Mouse (Mus musculus): Measurements from ENCODE around the gene Antxr1. TPM values are rescaled to one million over a fixed set of nuclear protein-coding genes. Genes with fewer than 3 reads are reported as not detected.

Gene Antxr1
- polyA plus RNA-seq, 1 experiment from 2014 or later, result 29.1 TPM

- H3K4me3 ChIP-seq (ENCODE audit: low read depth, low read length), result no peak overlapping the region
- no peak overlapping the region for H3K9ac ChIP-seq (ENCODE audit: low read depth, low read length)
- ATAC-seq (ENCODE audit: low read depth), result no peak
- H3K27ac ChIP-seq (replicated peaks; ENCODE audit: low read depth, low read length), result peak overlapping the region; percentile 75
- peaks cover 13% of the 10 kb centered on the region for H3K4me1 ChIP-seq (ENCODE audit: control insufficient read depth, insufficient read depth, low read length)
- 83% methylated on average over 11 of the region's 11 CpGs for WGBS
- no peaks in the 10 kb centered on the region for H3K9me3 ChIP-seq (ENCODE audit: control insufficient read depth, low read length)
- H3K36me3 ChIP-seq (ENCODE audit: control insufficient read depth, insufficient read depth, low read length), result peaks cover 68% of the 10 kb centered on the region
- no peak for DNase-seq (ENCODE audit: low spot score)
- H3K4me2 ChIP-seq (ENCODE audit: low read depth, low read length), result no peak overlapping the region
- H3K27me3 ChIP-seq (replicated peaks; ENCODE audit: control insufficient read depth, insufficient read depth, low read length), result no peaks in the 10 kb centered on the region
Measured at GRCm38 (mm10) chr6:87183981-87184380, 151.6 kb downstream of the Antxr1 start.

GRCm38 (mm10) chr6:87183159-87183558, 152.5 kb downstream of the Antxr1 start:
- peak; percentile 27 for ATAC-seq (ENCODE audit: low read depth)
- H3K27ac ChIP-seq (replicated peaks; ENCODE audit: low read depth, low read length), result peak overlapping the region; percentile 75
- H3K9ac ChIP-seq (ENCODE audit: low read depth, low read length), result no peak overlapping the region
- peaks cover 68% of the 10 kb centered on the region for H3K36me3 ChIP-seq (ENCODE audit: control insufficient read depth, insufficient read depth, low read length)
- DNase-seq (ENCODE audit: low spot score), result peak; percentile 92
- H3K4me2 ChIP-seq (ENCODE audit: low read depth, low read length), result no peak overlapping the region
- no peaks in the 10 kb centered on the region for H3K27me3 ChIP-seq (replicated peaks; ENCODE audit: control insufficient read depth, insufficient read depth, low read length)
- H3K9me3 ChIP-seq (ENCODE audit: control insufficient read depth, low read length), result no peaks in the 10 kb centered on the region
- H3K4me3 ChIP-seq (ENCODE audit: low read depth, low read length), result no peak overlapping the region
- peaks cover 13% of the 10 kb centered on the region for H3K4me1 ChIP-seq (ENCODE audit: control insufficient read depth, insufficient read depth, low read length)
- 58% methylated on average over 8 of the region's 8 CpGs for WGBS

GRCm38 (mm10) chr6:87182736-87183135, 152.9 kb downstream of the Antxr1 start:
- H3K27me3 ChIP-seq (replicated peaks; ENCODE audit: control insufficient read depth, insufficient read depth, low read length), result no peaks in the 10 kb centered on the region
- peaks cover 11% of the 10 kb centered on the region for H3K4me1 ChIP-seq (ENCODE audit: control insufficient read depth, insufficient read depth, low read length)
- H3K36me3 ChIP-seq (ENCODE audit: control insufficient read depth, insufficient read depth, low read length), result peaks cover 71% of the 10 kb centered on the region

GRCm38 (mm10) chr6:87171461-87171860, 164.2 kb downstream of the Antxr1 start:
- Histone ChIP-seq H3K27me3 (replicated peaks; ENCODE audit: control insufficient read depth, insufficient read depth, low read length) (no peaks in the 10 kb centered on the region), H3K36me3 (ENCODE audit: control insufficient read depth, insufficient read depth, low read length) (peaks cover 76% of the 10 kb centered on the region), H3K4me1 (ENCODE audit: control insufficient read depth, insufficient read depth, low read length) (no peaks in the 10 kb centered on the region), H3K27ac (replicated peaks; ENCODE audit: low read depth, low read length) (no peak overlapping the region), H3K4me3 (ENCODE audit: low read depth, low read length) (no peak overlapping the region), H3K4me2 (ENCODE audit: low read depth, low read length) (no peak overlapping the region), H3K9me3 (ENCODE audit: control insufficient read depth, low read length) (no peaks in the 10 kb centered on the region), H3K9ac (ENCODE audit: low read depth, low read length) (no peak overlapping the region)
- ATAC-seq (ENCODE audit: low read depth) (no peak), DNase-seq (ENCODE audit: low spot score) (no peak)
- WGBS, result 81% methylated on average over 3 of the region's 3 CpGs

More at GRCm38 (mm10) chr6:87182736-87183135, 152.9 kb downstream of the Antxr1 start:
- Histone ChIP-seq H3K4me3 (ENCODE audit: low read depth, low read length) (no peak overlapping the region), H3K9me3 (ENCODE audit: control insufficient read depth, low read length) (no peaks in the 10 kb centered on the region), H3K9ac (ENCODE audit: low read depth, low read length) (no peak overlapping the region), H3K27ac (replicated peaks; ENCODE audit: low read depth, low read length) (no peak overlapping the region; the same call in 1 of the 2 replicates), H3K4me2 (ENCODE audit: low read depth, low read length) (no peak overlapping the region)
- WGBS, result 70% methylated on average over 6 of the region's 6 CpGs
- no peak for DNase-seq (ENCODE audit: low spot score)
- ATAC-seq (ENCODE audit: low read depth), result no peak

GRCm38 (mm10) chr6:87170875-87171274, 164.7 kb downstream of the Antxr1 start:
- peaks cover 72% of the 10 kb centered on the region for H3K36me3 ChIP-seq (ENCODE audit: control insufficient read depth, insufficient read depth, low read length)
- no peak overlapping the region for H3K4me2 ChIP-seq (ENCODE audit: low read depth, low read length)
- no peak for DNase-seq (ENCODE audit: low spot score)
- H3K4me3 ChIP-seq (ENCODE audit: low read depth, low read length), result no peak overlapping the region
- H3K9ac ChIP-seq (ENCODE audit: low read depth, low read length), result no peak overlapping the region
- no peaks in the 10 kb centered on the region for H3K9me3 ChIP-seq (ENCODE audit: control insufficient read depth, low read length)
- 92% methylated on average over 6 of the region's 6 CpGs for WGBS
- H3K27ac ChIP-seq (replicated peaks; ENCODE audit: low read depth, low read length), result no peak overlapping the region
- no peak for ATAC-seq (ENCODE audit: low read depth)
- no peaks in the 10 kb centered on the region for H3K27me3 ChIP-seq (replicated peaks; ENCODE audit: control insufficient read depth, insufficient read depth, low read length)
- H3K4me1 ChIP-seq (ENCODE audit: control insufficient read depth, insufficient read depth, low read length), result no peaks in the 10 kb centered on the region

- 90% methylated on average over 6 of the region's 6 CpGs for WGBS
- Histone ChIP-seq H3K27ac (replicated peaks; ENCODE audit: low read depth, low read length) (no peak overlapping the region), H3K36me3 (ENCODE audit: control insufficient read depth, insufficient read depth, low read length) (peaks cover 66% of the 10 kb centered on the region), H3K9me3 (ENCODE audit: control insufficient read depth, low read length) (no peaks in the 10 kb centered on the region), H3K4me2 (ENCODE audit: low read depth, low read length) (no peak overlapping the region), H3K9ac (ENCODE audit: low read depth, low read length) (no peak overlapping the region), H3K4me3 (ENCODE audit: low read depth, low read length) (no peak overlapping the region), H3K4me1 (ENCODE audit: control insufficient read depth, insufficient read depth, low read length) (no peaks in the 10 kb centered on the region), H3K27me3 (replicated peaks; ENCODE audit: control insufficient read depth, insufficient read depth, low read length) (no peaks in the 10 kb centered on the region)
- ATAC-seq (ENCODE audit: low read depth), result no peak
- DNase-seq (ENCODE audit: low spot score), result no peak
Measured at GRCm38 (mm10) chr6:87170277-87170676, 165.3 kb downstream of the Antxr1 start.

GRCm38 (mm10) chr6:87168021-87168420, 167.6 kb downstream of the Antxr1 start:
- DNase-seq (ENCODE audit: low spot score) (no peak), ATAC-seq (ENCODE audit: low read depth) (no peak)
- Histone ChIP-seq H3K9ac (ENCODE audit: low read depth, low read length) (no peak overlapping the region), H3K9me3 (ENCODE audit: control insufficient read depth, low read length) (no peaks in the 10 kb centered on the region), H3K4me3 (ENCODE audit: low read depth, low read length) (no peak overlapping the region), H3K27ac (replicated peaks; ENCODE audit: low read depth, low read length) (no peak overlapping the region), H3K4me1 (ENCODE audit: control insufficient read depth, insufficient read depth, low read length) (no peaks in the 10 kb centered on the region), H3K4me2 (ENCODE audit: low read depth, low read length) (no peak overlapping the region), H3K27me3 (replicated peaks; ENCODE audit: control insufficient read depth, insufficient read depth, low read length) (no peaks in the 10 kb centered on the region), H3K36me3 (ENCODE audit: control insufficient read depth, insufficient read depth, low read length) (peaks cover 68% of the 10 kb centered on the region)
- 93% methylated on average over 9 of the region's 9 CpGs for WGBS

GRCm38 (mm10) chr6:87166673-87167305, 168.8 kb downstream of the Antxr1 start:
- ATAC-seq (ENCODE audit: low read depth) (no peak), DNase-seq (ENCODE audit: low spot score) (no peak)
- Histone ChIP-seq H3K27me3 (replicated peaks; ENCODE audit: control insufficient read depth, insufficient read depth, low read length) (no peaks in the 10 kb centered on the region), H3K27ac (replicated peaks; ENCODE audit: low read depth, low read length) (no peak overlapping the region), H3K4me3 (ENCODE audit: low read depth, low read length) (no peak overlapping the region), H3K9ac (ENCODE audit: low read depth, low read length) (no peak overlapping the region), H3K4me2 (ENCODE audit: low read depth, low read length) (no peak overlapping the region), H3K9me3 (ENCODE audit: control insufficient read depth, low read length) (no peaks in the 10 kb centered on the region), H3K4me1 (ENCODE audit: control insufficient read depth, insufficient read depth, low read length) (peaks cover 5% of the 10 kb centered on the region; the same call in 1 of the 2 replicates), H3K36me3 (ENCODE audit: control insufficient read depth, insufficient read depth, low read length) (peaks cover 60% of the 10 kb centered on the region)
- 89% methylated on average over 11 of the region's 12 CpGs for WGBS
